Mouse (Mus musculus): Measurements from ENCODE around the gene Fggy. TPM values are rescaled to one million over a fixed set of nuclear protein-coding genes. Genes with fewer than 3 reads are reported as not detected.
A peak's percentile ranks its signal among the peaks of the same experiment; 100 is the strongest.

The Fggy gene
- polyA plus RNA-seq, 1 experiment from 2014 or later = 9.2 TPM

DNA sequence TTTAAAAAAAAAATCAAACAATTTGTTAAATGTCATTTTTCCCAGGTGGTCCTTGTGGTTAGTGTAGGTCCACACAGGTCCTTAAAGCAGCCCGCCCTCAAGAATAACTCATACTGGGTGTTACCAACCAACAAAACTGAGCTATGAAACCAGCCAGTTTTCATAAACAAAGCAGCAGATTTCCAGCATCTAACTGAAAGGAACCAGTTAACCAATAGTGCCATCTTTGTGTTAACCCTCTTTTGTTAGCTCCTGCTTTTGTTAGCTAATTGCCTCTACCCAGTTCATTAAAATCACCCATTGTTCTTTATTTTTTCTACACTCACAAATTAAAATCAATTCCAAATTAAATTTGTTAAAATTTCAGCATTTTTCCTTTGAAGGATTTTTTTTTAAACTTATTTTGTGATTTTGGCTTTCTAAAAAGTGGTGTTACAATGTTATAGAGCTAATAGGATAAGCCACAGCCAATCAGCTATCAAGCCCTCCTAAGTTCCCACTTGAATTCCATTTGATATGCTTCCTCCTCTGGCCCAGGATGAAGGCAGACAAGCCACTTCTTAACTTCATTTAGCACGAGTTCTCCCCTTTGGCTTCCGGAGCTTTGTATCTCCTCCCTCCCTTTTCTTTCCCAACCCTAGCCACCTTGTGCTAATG is 15.8 kb upstream of the Fggy start:
- no peak overlapping the region for H3K27ac ChIP-seq (replicated peaks; ENCODE audit: low read depth, low read length)
- ATAC-seq (replicated peaks; ENCODE audit: insufficient number of reproducible peaks, low FRiP score, low TSS enrichment, low read depth) = no peak
- no peak overlapping the region for H3K4me2 ChIP-seq (ENCODE audit: low read depth, low read length)
- 68% methylated on average over 3 of the region's 3 CpGs for WGBS
- H3K4me1 ChIP-seq (ENCODE audit: control insufficient read depth, insufficient read depth, low read length) = no peaks in the 10 kb centered on the region
- no peak overlapping the region for H3K4me3 ChIP-seq (ENCODE audit: low read depth, low read length)
- no peaks in the 10 kb centered on the region for H3K36me3 ChIP-seq (replicated peaks; ENCODE audit: control insufficient read depth, insufficient read depth, low read depth, low read length)
- no peak overlapping the region for H3K9ac ChIP-seq (replicated peaks; ENCODE audit: low read length)
- DNase-seq (ENCODE audit: low spot score) = no peak
- no peaks in the 10 kb centered on the region for H3K9me3 ChIP-seq (replicated peaks; ENCODE audit: control insufficient read depth, low read length)
- no peaks in the 10 kb centered on the region for H3K27me3 ChIP-seq (ENCODE audit: control insufficient read depth, insufficient read depth, low read length)

- DNase-seq (ENCODE audit: low spot score) (no peak), ATAC-seq (replicated peaks; ENCODE audit: insufficient number of reproducible peaks, low FRiP score, low TSS enrichment, low read depth) (no peak)
- Histone ChIP-seq H3K4me2 (ENCODE audit: low read depth, low read length) (no peak overlapping the region), H3K36me3 (replicated peaks; ENCODE audit: control insufficient read depth, insufficient read depth, low read depth, low read length) (no peaks in the 10 kb centered on the region), H3K4me3 (ENCODE audit: low read depth, low read length) (no peak overlapping the region), H3K9me3 (replicated peaks; ENCODE audit: control insufficient read depth, low read length) (no peaks in the 10 kb centered on the region), H3K27me3 (ENCODE audit: control insufficient read depth, insufficient read depth, low read length) (no peaks in the 10 kb centered on the region), H3K9ac (replicated peaks; ENCODE audit: low read length) (no peak overlapping the region), H3K27ac (replicated peaks; ENCODE audit: low read depth, low read length) (no peak overlapping the region), H3K4me1 (ENCODE audit: control insufficient read depth, insufficient read depth, low read length) (no peaks in the 10 kb centered on the region)
- 97% methylated on average over 4 of the region's 4 CpGs for WGBS
These were observed 15.1 kb upstream of the Fggy start for GRCm38 (mm10) chr4:95542039-95542790.

- ATAC-seq (replicated peaks; ENCODE audit: insufficient number of reproducible peaks, low FRiP score, low TSS enrichment, low read depth) (no peak), DNase-seq (ENCODE audit: low spot score) (no peak)
- no peaks in the 10 kb centered on the region for H3K4me1 ChIP-seq (ENCODE audit: control insufficient read depth, insufficient read depth, low read length)
- no peak overlapping the region for H3K9ac ChIP-seq (replicated peaks; ENCODE audit: low read length)
- H3K27ac ChIP-seq (replicated peaks; ENCODE audit: low read depth, low read length) = no peak overlapping the region
- H3K27me3 ChIP-seq (ENCODE audit: control insufficient read depth, insufficient read depth, low read length) = no peaks in the 10 kb centered on the region
- 92% methylated on average over 4 of the region's 4 CpGs for WGBS
- no peak overlapping the region for H3K4me2 ChIP-seq (ENCODE audit: low read depth, low read length)
- H3K36me3 ChIP-seq (replicated peaks; ENCODE audit: control insufficient read depth, insufficient read depth, low read depth, low read length) = no peaks in the 10 kb centered on the region
- no peak overlapping the region for H3K4me3 ChIP-seq (ENCODE audit: low read depth, low read length)
- H3K9me3 ChIP-seq (replicated peaks; ENCODE audit: control insufficient read depth, low read length) = no peaks in the 10 kb centered on the region
These were observed 13.8 kb upstream of the Fggy start for GRCm38 (mm10) chr4:95543529-95543928.

DNA sequence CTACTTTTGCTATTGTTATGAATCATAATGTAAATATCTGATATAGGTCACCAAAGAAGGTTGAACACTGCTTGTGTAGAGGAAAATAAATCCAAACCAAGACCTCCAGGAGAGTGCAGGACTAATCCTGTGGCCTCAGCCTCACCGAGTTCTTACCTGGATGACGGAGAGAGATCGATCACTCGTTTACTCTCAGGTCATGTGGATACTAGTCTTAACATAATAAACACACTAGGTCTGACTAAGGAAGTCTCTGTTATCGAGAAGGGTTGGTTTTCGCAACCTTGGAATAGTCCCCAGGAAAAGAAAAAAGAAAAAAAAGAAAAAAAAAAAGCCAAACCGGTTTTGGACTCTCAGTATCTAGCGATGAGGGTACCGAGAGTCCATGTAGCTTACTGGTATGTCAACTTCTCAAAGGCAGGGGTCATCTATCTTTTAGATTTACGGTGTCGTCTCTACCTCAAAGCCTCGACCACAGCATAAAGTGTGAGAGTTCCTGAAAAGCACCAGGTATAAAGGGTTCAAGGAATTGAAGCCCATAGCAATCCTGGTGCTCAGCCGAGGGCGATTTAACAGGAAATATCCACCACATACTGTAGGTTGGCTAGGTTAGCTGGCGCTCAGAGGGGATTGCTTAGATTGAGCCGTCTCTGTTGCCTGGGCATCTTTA is 509 bp upstream of the Fggy start:
- no peaks in the 10 kb centered on the region for H3K4me1 ChIP-seq (ENCODE audit: control insufficient read depth, insufficient read depth, low read length)
- DNase-seq (ENCODE audit: low spot score) = no peak
- no peak; the same call in 1 of the 2 replicates for ATAC-seq (replicated peaks; ENCODE audit: insufficient number of reproducible peaks, low FRiP score, low TSS enrichment, low read depth)
- peak overlapping the region; percentile 30; the same call in 1 of the 2 replicates for H3K9ac ChIP-seq (replicated peaks; ENCODE audit: low read length)
- H3K4me3 ChIP-seq (ENCODE audit: low read depth, low read length) = peak overlapping the region; percentile 26
- 45% methylated on average over 16 of the region's 16 CpGs for WGBS
- no peaks in the 10 kb centered on the region for H3K9me3 ChIP-seq (replicated peaks; ENCODE audit: control insufficient read depth, low read length)
- H3K4me2 ChIP-seq (ENCODE audit: low read depth, low read length) = peak overlapping the region; percentile 30
- no peak overlapping the region for H3K27ac ChIP-seq (replicated peaks; ENCODE audit: low read depth, low read length)
- H3K27me3 ChIP-seq (ENCODE audit: control insufficient read depth, insufficient read depth, low read length) = no peaks in the 10 kb centered on the region
- H3K36me3 ChIP-seq (replicated peaks; ENCODE audit: control insufficient read depth, insufficient read depth, low read depth, low read length) = no peaks in the 10 kb centered on the region

DNA sequence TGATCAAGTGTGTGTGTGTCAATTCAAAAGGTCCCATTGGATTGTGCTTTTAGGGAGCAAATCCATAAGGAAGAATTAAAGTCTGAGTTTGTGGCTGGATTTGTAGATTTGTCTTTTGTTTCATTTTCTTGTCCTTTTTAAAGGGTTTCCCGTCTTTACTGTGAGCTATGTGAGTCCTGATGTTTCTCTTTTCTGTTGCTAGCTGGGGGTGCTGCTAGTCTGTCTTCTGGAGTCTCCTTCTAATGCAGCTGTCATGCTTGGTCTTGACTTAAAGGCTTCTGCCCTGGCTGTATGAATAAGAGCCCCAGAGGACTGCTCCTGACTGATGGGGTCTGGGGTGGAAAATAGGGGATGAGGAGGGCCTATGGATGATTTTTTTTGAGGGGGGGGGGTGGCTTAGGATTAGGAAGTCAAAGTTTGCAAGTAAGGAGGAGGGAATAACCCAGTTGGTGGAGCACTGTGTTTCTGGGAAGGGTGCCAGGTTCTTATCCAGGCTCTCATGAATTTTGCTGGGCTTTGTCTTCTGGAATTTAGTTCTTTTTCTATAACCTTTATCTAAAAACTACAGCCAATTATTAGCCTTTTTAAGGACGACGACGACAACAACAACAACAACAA is 1.1 kb downstream of the Fggy start:
- Histone ChIP-seq H3K4me1 (ENCODE audit: control insufficient read depth, insufficient read depth, low read length) (no peaks in the 10 kb centered on the region), H3K36me3 (replicated peaks; ENCODE audit: control insufficient read depth, insufficient read depth, low read depth, low read length) (no peaks in the 10 kb centered on the region), H3K27me3 (ENCODE audit: control insufficient read depth, insufficient read depth, low read length) (no peaks in the 10 kb centered on the region), H3K9me3 (replicated peaks; ENCODE audit: control insufficient read depth, low read length) (no peaks in the 10 kb centered on the region), H3K27ac (replicated peaks; ENCODE audit: low read depth, low read length) (no peak overlapping the region), H3K9ac (replicated peaks; ENCODE audit: low read length) (no peak overlapping the region), H3K4me2 (ENCODE audit: low read depth, low read length) (no peak overlapping the region), H3K4me3 (ENCODE audit: low read depth, low read length) (no peak overlapping the region)
- ATAC-seq (replicated peaks; ENCODE audit: insufficient number of reproducible peaks, low FRiP score, low TSS enrichment, low read depth) (no peak), DNase-seq (ENCODE audit: low spot score) (no peak)
- WGBS = 91% methylated on average over 4 of the region's 4 CpGs

- WGBS = 84% methylated on average over 3 of the region's 3 CpGs
These were observed 14.3 kb downstream of the Fggy start for GRCm38 (mm10) chr4:95571621-95572020.

GRCm38 (mm10) chr4:95573704-95574103 is 16.4 kb downstream of the Fggy start:
- no peak for ATAC-seq (replicated peaks; ENCODE audit: insufficient number of reproducible peaks, low FRiP score, low TSS enrichment, low read depth)
- Histone ChIP-seq H3K27ac (replicated peaks; ENCODE audit: low read depth, low read length) (no peak overlapping the region), H3K27me3 (ENCODE audit: control insufficient read depth, insufficient read depth, low read length) (no peaks in the 10 kb centered on the region), H3K36me3 (replicated peaks; ENCODE audit: control insufficient read depth, insufficient read depth, low read depth, low read length) (no peaks in the 10 kb centered on the region), H3K4me3 (ENCODE audit: low read depth, low read length) (no peak overlapping the region), H3K4me2 (ENCODE audit: low read depth, low read length) (no peak overlapping the region), H3K9me3 (replicated peaks; ENCODE audit: control insufficient read depth, low read length) (no peaks in the 10 kb centered on the region), H3K9ac (replicated peaks; ENCODE audit: low read length) (no peak overlapping the region), H3K4me1 (ENCODE audit: control insufficient read depth, insufficient read depth, low read length) (no peaks in the 10 kb centered on the region)
- no peak for DNase-seq (ENCODE audit: low spot score)

More at GRCm38 (mm10) chr4:95571621-95572020, 14.3 kb downstream of the Fggy start:
- no peak overlapping the region for H3K4me2 ChIP-seq (ENCODE audit: low read depth, low read length)
- no peak overlapping the region for H3K4me3 ChIP-seq (ENCODE audit: low read depth, low read length)
- DNase-seq (ENCODE audit: low spot score) (no peak), ATAC-seq (replicated peaks; ENCODE audit: insufficient number of reproducible peaks, low FRiP score, low TSS enrichment, low read depth) (no peak)
- H3K9me3 ChIP-seq (replicated peaks; ENCODE audit: control insufficient read depth, low read length) = no peaks in the 10 kb centered on the region
- H3K27me3 ChIP-seq (ENCODE audit: control insufficient read depth, insufficient read depth, low read length) = no peaks in the 10 kb centered on the region
- H3K27ac ChIP-seq (replicated peaks; ENCODE audit: low read depth, low read length) = no peak overlapping the region
- no peak overlapping the region for H3K9ac ChIP-seq (replicated peaks; ENCODE audit: low read length)
- H3K36me3 ChIP-seq (replicated peaks; ENCODE audit: control insufficient read depth, insufficient read depth, low read depth, low read length) = no peaks in the 10 kb centered on the region
- no peaks in the 10 kb centered on the region for H3K4me1 ChIP-seq (ENCODE audit: control insufficient read depth, insufficient read depth, low read length)

Measured in embryonic facial prominence, embryonic 11.5 days (tissue).